Mouse (Mus musculus): ENCODE data around the gene Ddc. TPM values are rescaled to one million over a fixed set of nuclear protein-coding genes. Genes with fewer than 3 reads are reported as not detected.

The Ddc gene
- polyA plus RNA-seq, 1 experiment = 3.4 TPM

GRCm38 (mm10) chr11:11907703-11908413 lies 9.9 kb upstream of the Ddc start:
- DNase-seq (ENCODE audit: low spot score) = no peak

- no peak for DNase-seq (ENCODE audit: low spot score)
Measured at GRCm38 (mm10) chr11:11905518-11905917, 7.6 kb upstream of the Ddc start.

GRCm38 (mm10) chr11:11904995-11905394 lies 7.1 kb upstream of the Ddc start:
- no peak for DNase-seq (ENCODE audit: low spot score)

GRCm38 (mm10) chr11:11901509-11901908 lies 3.6 kb upstream of the Ddc start:
- no peak for DNase-seq (ENCODE audit: low spot score)

GRCm38 (mm10) chr11:11898496-11898895 lies 552 bp upstream of the Ddc start:
- DNase-seq (ENCODE audit: low spot score) = no peak

- DNase-seq (ENCODE audit: low spot score) = no peak
Measured at GRCm38 (mm10) chr11:11895479-11895878, 2.5 kb downstream of the Ddc start.

GRCm38 (mm10) chr11:11893769-11894168 lies 4.2 kb downstream of the Ddc start:
- DNase-seq (ENCODE audit: low spot score) = no peak

GRCm38 (mm10) chr11:11892993-11893602 lies 4.8 kb downstream of the Ddc start:
- DNase-seq (ENCODE audit: low spot score) = no peak

GRCm38 (mm10) chr11:11891832-11892231 lies 6.1 kb downstream of the Ddc start:
- DNase-seq (ENCODE audit: low spot score) = no peak

GRCm38 (mm10) chr11:11890139-11890741 lies 7.7 kb downstream of the Ddc start:
- DNase-seq (ENCODE audit: low spot score) = no peak

- DNase-seq (ENCODE audit: low spot score) = no peak
Measured at GRCm38 (mm10) chr11:11888727-11889126, 9.2 kb downstream of the Ddc start.

- DNase-seq (ENCODE audit: low spot score) = no peak
Measured at GRCm38 (mm10) chr11:11888051-11888450, 9.9 kb downstream of the Ddc start.

GRCm38 (mm10) chr11:11886403-11886998 lies 11.4 kb downstream of the Ddc start:
- no peak for DNase-seq (ENCODE audit: low spot score)

- DNase-seq (ENCODE audit: low spot score) = no peak
Measured at GRCm38 (mm10) chr11:11885921-11886320, 12.0 kb downstream of the Ddc start.

- DNase-seq (ENCODE audit: low spot score) = no peak
Measured at GRCm38 (mm10) chr11:11885246-11885643, 12.7 kb downstream of the Ddc start.

- no peak for DNase-seq (ENCODE audit: low spot score)
Measured at GRCm38 (mm10) chr11:11884533-11885245, 13.3 kb downstream of the Ddc start.

- no peak for DNase-seq (ENCODE audit: low spot score)
Measured at GRCm38 (mm10) chr11:11881783-11882155, 16.2 kb downstream of the Ddc start.

- no peak for DNase-seq (ENCODE audit: low spot score)
Measured at GRCm38 (mm10) chr11:11881026-11881782, 16.7 kb downstream of the Ddc start.

- DNase-seq (ENCODE audit: low spot score) = no peak
Measured at GRCm38 (mm10) chr11:11880351-11880750, 17.6 kb downstream of the Ddc start.

GRCm38 (mm10) chr11:11879699-11880002 lies 18.3 kb downstream of the Ddc start:
- DNase-seq (ENCODE audit: low spot score) = no peak

- no peak for DNase-seq (ENCODE audit: low spot score)
Measured at GRCm38 (mm10) chr11:11878981-11879698, 18.8 kb downstream of the Ddc start.

Measured in urinary bladder, adult 2 months (tissue).